Mouse (Mus musculus) kidney, embryonic 15.5 days (tissue): ENCODE measurements around the gene Arl10. TPM values are rescaled to one million over a fixed set of nuclear protein-coding genes. Genes with fewer than 3 reads are reported as not detected.

Source experiments
- ATAC-seq: fragments of 200-750 bp; cut with Nextera tagmentation; replicated peaks from 2 replicates; pipeline ENCODE4 v1.8.0; 2017; ENCODE audit warnings: moderate TSS enrichment; ENCODE audit not compliant: low FRiP score
- H3K27ac ChIP-seq: fragments of 300-500 bp; sonication (generic); 2 replicates; pipeline ENCODE4 v1.5.1; 2015; ENCODE audit warnings: mild to moderate bottlenecking, inconsistent platforms
- H3K27me3 ChIP-seq: fragments of 300-500 bp; sonication (generic); 2 replicates; pipeline ENCODE4 v1.6.1; 2015; ENCODE audit warnings: inconsistent platforms
- H3K36me3 ChIP-seq: fragments of 300-500 bp; sonication (generic); 2 replicates; pipeline ENCODE4 v1.6.1; 2015; ENCODE audit warnings: inconsistent platforms
- H3K4me1 ChIP-seq: fragments of 300-500 bp; sonication (generic); 2 replicates; pipeline ENCODE4 v1.6.1; 2015; ENCODE audit warnings: inconsistent platforms
- H3K4me2 ChIP-seq: fragments of 300-500 bp; sonication (generic); 2 replicates; pipeline ENCODE4 v1.6.1; 2015; ENCODE audit warnings: moderate library complexity, mild to moderate bottlenecking, inconsistent platforms
- H3K4me3 ChIP-seq: fragments of 300-500 bp; sonication (generic); replicated peaks from 2 replicates; pipeline ENCODE4 v1.5.1; 2015; ENCODE audit warnings: mild to moderate bottlenecking, inconsistent platforms
- H3K9ac ChIP-seq: fragments of 300-500 bp; sonication (generic); 2 replicates; pipeline ENCODE4 v1.6.1; 2015; ENCODE audit warnings: mild to moderate bottlenecking, inconsistent platforms
- H3K9me3 ChIP-seq: fragments of 300-500 bp; sonication (generic); replicated peaks from 2 replicates; pipeline ENCODE4 v1.6.1; 2016; ENCODE audit warnings: inconsistent platforms
- WGBS: fragments of 180-500 bp; shearing (Covaris S2); methylation state at CpG from one replicate; pipeline ENCODE4 v1.1.7; 2015; ENCODE audit warnings: mixed read lengths; 5-methylcytosine and 5-hydroxymethylcytosine counted together
- polyA plus RNA-seq: library from polyadenylated mRNA; unstranded; fragments of >200 nt; fragmentation: Nextera tagmentation; extraction: Ambion mirVana; gene quantifications from 2 replicates; pipeline ENCODE4 v1.2.1, GENCODE M21; 2015

Gene Arl10
- polyA plus RNA-seq = 34.0 and 36.1 TPM in 2 replicates

GRCm38 (mm10) chr13:54574854-54575481, at the start of gene Arl10:
TSS of gene Arl10 (plus strand) at chr13:54575015.
- no peaks in the 10 kb centered on the region for H3K9me3 ChIP-seq
- H3K4me1 ChIP-seq = peaks cover 27% of the 10 kb centered on the region
- H3K27ac ChIP-seq = peak within 1 kb of the TSS; percentile 83
- peaks cover 37% of the 10 kb centered on the region for H3K36me3 ChIP-seq
- WGBS = under 1% methylated on average over 55 of the region's 55 CpGs
- H3K4me3 ChIP-seq = peak within 1 kb of the TSS; percentile 80
- H3K27me3 ChIP-seq = 0 out of 2 replicates have a peak, but pooled peaks cover 4% of the 10 kb centered on the region
- peak within 1 kb of the TSS; percentile 89 for H3K4me2 ChIP-seq
- H3K9ac ChIP-seq = peak within 1 kb of the TSS; percentile 87
- ATAC-seq = peak; percentile 90

GRCm38 (mm10) chr13:54527140-54527539, 47.7 kb upstream of the Arl10 start:
- H3K4me1 ChIP-seq = no peaks in the 10 kb centered on the region
- H3K27ac ChIP-seq = no peak overlapping the region
- H3K4me3 ChIP-seq = no peak overlapping the region
- peaks cover 78% of the 10 kb centered on the region for H3K36me3 ChIP-seq
- H3K27me3 ChIP-seq = no peaks in the 10 kb centered on the region
- H3K9me3 ChIP-seq = no peaks in the 10 kb centered on the region
- no peak overlapping the region for H3K9ac ChIP-seq
- WGBS = 88% methylated on average over 6 of the region's 6 CpGs
- no peak for ATAC-seq
- no peak overlapping the region for H3K4me2 ChIP-seq

- Histone ChIP-seq H3K36me3 (peaks cover 82% of the 10 kb centered on the region), H3K4me3 (no peak overlapping the region), H3K27ac (no peak overlapping the region), H3K9ac (no peak overlapping the region), H3K4me1 (no peaks in the 10 kb centered on the region), H3K9me3 (no peaks in the 10 kb centered on the region), H3K27me3 (no peaks in the 10 kb centered on the region), H3K4me2 (no peak overlapping the region)
- no peak for ATAC-seq
Observed at GRCm38 (mm10) chr13:54532134-54532533, 42.7 kb upstream of the Arl10 start.

GRCm38 (mm10) chr13:54548036-54548435, 26.8 kb upstream of the Arl10 start:
- Histone ChIP-seq H3K27ac (no peak overlapping the region), H3K9me3 (no peaks in the 10 kb centered on the region), H3K36me3 (peaks cover 74% of the 10 kb centered on the region), H3K4me2 (no peak overlapping the region), H3K9ac (no peak overlapping the region), H3K27me3 (no peaks in the 10 kb centered on the region), H3K4me3 (no peak overlapping the region), H3K4me1 (no peaks in the 10 kb centered on the region)
- WGBS = 88% methylated on average over 7 of the region's 7 CpGs
- ATAC-seq = no peak

- Histone ChIP-seq H3K27me3 (no peaks in the 10 kb centered on the region), H3K4me2 (no peak overlapping the region), H3K4me1 (no peaks in the 10 kb centered on the region), H3K9me3 (no peaks in the 10 kb centered on the region), H3K4me3 (no peak overlapping the region), H3K36me3 (peaks cover 98% of the 10 kb centered on the region), H3K27ac (no peak overlapping the region), H3K9ac (no peak overlapping the region)
- 90% methylated on average over 9 of the region's 9 CpGs for WGBS
- ATAC-seq = no peak
Observed at GRCm38 (mm10) chr13:54556176-54556575, 18.6 kb upstream of the Arl10 start.

- no peak for ATAC-seq
- Histone ChIP-seq H3K4me1 (no peaks in the 10 kb centered on the region), H3K27me3 (no peaks in the 10 kb centered on the region), H3K36me3 (peaks cover 97% of the 10 kb centered on the region), H3K4me3 (no peak overlapping the region), H3K4me2 (no peak overlapping the region), H3K9me3 (no peaks in the 10 kb centered on the region), H3K9ac (no peak overlapping the region), H3K27ac (no peak overlapping the region)
- 96% methylated on average over 3 of the region's 3 CpGs for WGBS
Observed at GRCm38 (mm10) chr13:54556796-54557195, 18.0 kb upstream of the Arl10 start.

- Histone ChIP-seq H3K4me3 (no peak overlapping the region), H3K9me3 (no peaks in the 10 kb centered on the region), H3K27me3 (no peaks in the 10 kb centered on the region), H3K9ac (no peak overlapping the region), H3K27ac (no peak overlapping the region), H3K4me1 (peaks cover 3% of the 10 kb centered on the region; the same call in 1 of the 2 replicates), H3K36me3 (peaks cover 97% of the 10 kb centered on the region), H3K4me2 (no peak overlapping the region)
- no peak for ATAC-seq
- WGBS = 96% methylated on average over 1 of the region's 1 CpGs
Observed at GRCm38 (mm10) chr13:54557652-54558051, 17.2 kb upstream of the Arl10 start.

GRCm38 (mm10) chr13:54559656-54560055, 15.2 kb upstream of the Arl10 start:
- Histone ChIP-seq H3K27me3 (no peaks in the 10 kb centered on the region), H3K36me3 (peaks cover 85% of the 10 kb centered on the region), H3K4me2 (no peak overlapping the region), H3K27ac (no peak overlapping the region), H3K4me1 (peaks cover 16% of the 10 kb centered on the region), H3K9me3 (no peaks in the 10 kb centered on the region), H3K4me3 (no peak overlapping the region), H3K9ac (no peak overlapping the region)
- ATAC-seq = no peak
- 94% methylated on average over 2 of the region's 2 CpGs for WGBS

- Histone ChIP-seq H3K27ac (no peak overlapping the region), H3K36me3 (peaks cover 76% of the 10 kb centered on the region), H3K9me3 (no peaks in the 10 kb centered on the region), H3K4me1 (peaks cover 20% of the 10 kb centered on the region), H3K9ac (no peak overlapping the region), H3K4me3 (no peak overlapping the region), H3K4me2 (no peak overlapping the region), H3K27me3 (no peaks in the 10 kb centered on the region)
- ATAC-seq = no peak
- WGBS = 93% methylated on average over 7 of the region's 7 CpGs
Observed at GRCm38 (mm10) chr13:54560608-54561007, 14.2 kb upstream of the Arl10 start.

- Histone ChIP-seq H3K4me1 (peaks cover 26% of the 10 kb centered on the region), H3K9me3 (no peaks in the 10 kb centered on the region), H3K4me2 (no peak overlapping the region), H3K4me3 (no peak overlapping the region), H3K36me3 (peaks cover 56% of the 10 kb centered on the region), H3K27ac (0 out of 2 replicates have a peak overlapping the region, but pooled peaks have one; percentile 32), H3K27me3 (no peaks in the 10 kb centered on the region), H3K9ac (no peak overlapping the region)
- 44% methylated on average over 7 of the region's 7 CpGs for WGBS
- ATAC-seq = no peak
Observed at GRCm38 (mm10) chr13:54562562-54562961, 12.3 kb upstream of the Arl10 start.

- peak overlapping the region; percentile 95 for H3K4me3 ChIP-seq
- peak; percentile 45 for ATAC-seq
- peaks cover 30% of the 10 kb centered on the region for H3K4me1 ChIP-seq
- H3K9me3 ChIP-seq = no peaks in the 10 kb centered on the region
- peak overlapping the region; percentile 96 for H3K9ac ChIP-seq
- peaks cover 36% of the 10 kb centered on the region for H3K36me3 ChIP-seq
- peak overlapping the region; percentile 74 for H3K27ac ChIP-seq
- WGBS = 8% methylated on average over 45 of the region's 45 CpGs
- peak overlapping the region; percentile 80 for H3K4me2 ChIP-seq
- H3K27me3 ChIP-seq = no peaks in the 10 kb centered on the region
Observed at GRCm38 (mm10) chr13:54564232-54565200, 10.3 kb upstream of the Arl10 start.

- no peaks in the 10 kb centered on the region for H3K9me3 ChIP-seq
- peak within 1 kb of the TSS; percentile 96 for H3K9ac ChIP-seq
- H3K27ac ChIP-seq = peak within 1 kb of the TSS; percentile 74
- H3K4me1 ChIP-seq = peaks cover 30% of the 10 kb centered on the region
- H3K4me3 ChIP-seq = peak within 1 kb of the TSS; percentile 95
- H3K36me3 ChIP-seq = peaks cover 30% of the 10 kb centered on the region
- ATAC-seq = peak; percentile 95
- peak within 1 kb of the TSS; percentile 80 for H3K4me2 ChIP-seq
- no peaks in the 10 kb centered on the region for H3K27me3 ChIP-seq
- under 1% methylated on average over 27 of the region's 27 CpGs for WGBS
Observed at GRCm38 (mm10) chr13:54565201-54565581, 9.6 kb upstream of the Arl10 start, which contains the start of gene 4833439L19Rik. TSS of gene 4833439L19Rik (minus strand) at chr13:54565435.
